Mouse (Mus musculus) testis, adult 2 months (tissue): ENCODE measurements around the gene Ncln. TPM values are rescaled to one million over a fixed set of nuclear protein-coding genes. Genes with fewer than 3 reads are reported as not detected.

Experiments
- H3K27ac ChIP-seq: fragments of 200-500 bp; 2 replicates; pipeline ENCODE4 v1.5.1; 2012; ENCODE audit warnings: low read depth, low read length; ENCODE audit not compliant: control insufficient read depth, insufficient read depth
- H3K27me3 ChIP-seq: fragments of 200-500 bp; 2 replicates; pipeline ENCODE4 v1.6.1; 2012; ENCODE audit warnings: mild to moderate bottlenecking, low read length, moderate library complexity; ENCODE audit not compliant: control insufficient read depth, insufficient read depth
- H3K36me3 ChIP-seq: fragments of 200-500 bp; 2 replicates; pipeline ENCODE4 v1.6.1; 2012; ENCODE audit warnings: mild to moderate bottlenecking, low read length; ENCODE audit not compliant: control insufficient read depth, insufficient read depth
- H3K4me1 ChIP-seq: fragments of 200-500 bp; 2 replicates; pipeline ENCODE4 v1.6.1; 2012; ENCODE audit warnings: low read length; ENCODE audit not compliant: control insufficient read depth, insufficient read depth
- H3K4me3 ChIP-seq: fragments of 200-500 bp; 2 replicates; pipeline ENCODE4 v1.5.1; 2012; ENCODE audit warnings: low read depth, mild to moderate bottlenecking, low read length, moderate library complexity, mixed read lengths; ENCODE audit not compliant: control insufficient read depth
- CTCF ChIP-seq: fragments of 200-500 bp; IDR thresholded peaks from 2 replicates; pipeline ENCODE4 v1.5.1; 2012; ENCODE audit warnings: low read depth, mild to moderate bottlenecking, inconsistent platforms, low read length, moderate library complexity; ENCODE audit not compliant: control insufficient read depth, insufficient read depth, insufficient replicate concordance
- POLR2A ChIP-seq: fragments of 200-500 bp; IDR thresholded peaks from 2 replicates; pipeline ENCODE4 v1.6.1; 2012; ENCODE audit warnings: low read depth, mild to moderate bottlenecking, inconsistent platforms, low read length, moderate library complexity; ENCODE audit not compliant: control insufficient read depth
- polyA plus RNA-seq: library from polyadenylated mRNA; depleted of rRNA; stranded (reverse); fragments of >200 nt; gene quantifications from 2 replicates; pipeline ENCODE4 v1.2.3, GENCODE M21; 2012

Ncln gene
- polyA plus RNA-seq, 1 experiment = 71.3 TPM

GRCm38 (mm10) chr10:81465265-81465645 lies 30.9 kb downstream of the Ncln start:
- no peaks in the 10 kb centered on the region for H3K27me3 ChIP-seq
- H3K36me3 ChIP-seq = no peaks in the 10 kb centered on the region
- TF ChIP-seq POLR2A (no peak), CTCF (no peak)
- H3K4me3 ChIP-seq = no peak overlapping the region
- no peak overlapping the region for H3K27ac ChIP-seq
- H3K4me1 ChIP-seq = peaks cover 30% of the 10 kb centered on the region

- TF ChIP-seq CTCF (no peak), POLR2A (no peak)
- no peaks in the 10 kb centered on the region for H3K36me3 ChIP-seq
- no peak overlapping the region for H3K27ac ChIP-seq
- H3K4me1 ChIP-seq = peaks cover 30% of the 10 kb centered on the region
- no peaks in the 10 kb centered on the region for H3K27me3 ChIP-seq
- H3K4me3 ChIP-seq = peak overlapping the region; percentile 79
Measured at GRCm38 (mm10) chr10:81464405-81465264, 31.6 kb downstream of the Ncln start.

- TF ChIP-seq POLR2A (no peak), CTCF (no peak)
- Histone ChIP-seq H3K27ac (no peak overlapping the region), H3K36me3 (no peaks in the 10 kb centered on the region), H3K27me3 (no peaks in the 10 kb centered on the region), H3K4me1 (peaks cover 34% of the 10 kb centered on the region), H3K4me3 (no peak overlapping the region)
Measured at GRCm38 (mm10) chr10:81463531-81463930, 32.7 kb downstream of the Ncln start.

- Histone ChIP-seq H3K27ac (no peak overlapping the region), H3K36me3 (no peaks in the 10 kb centered on the region), H3K4me3 (no peak overlapping the region), H3K4me1 (peaks cover 34% of the 10 kb centered on the region), H3K27me3 (no peaks in the 10 kb centered on the region)
- no peak for TF ChIP-seq CTCF
Measured at GRCm38 (mm10) chr10:81462917-81463316, 33.3 kb downstream of the Ncln start.

GRCm38 (mm10) chr10:81462415-81462804 lies 33.8 kb downstream of the Ncln start:
- H3K4me1 ChIP-seq = peaks cover 34% of the 10 kb centered on the region
- H3K4me3 ChIP-seq = no peak overlapping the region
- TF ChIP-seq CTCF = no peak
- TF ChIP-seq POLR2A = no peak
- H3K27me3 ChIP-seq = no peaks in the 10 kb centered on the region
- no peak overlapping the region for H3K27ac ChIP-seq
- H3K36me3 ChIP-seq = no peaks in the 10 kb centered on the region

- H3K4me3 ChIP-seq = no peak overlapping the region
- no peaks in the 10 kb centered on the region for H3K27me3 ChIP-seq
- no peak for TF ChIP-seq CTCF
- TF ChIP-seq POLR2A = no peak
- H3K27ac ChIP-seq = no peak overlapping the region
- no peaks in the 10 kb centered on the region for H3K36me3 ChIP-seq
- H3K4me1 ChIP-seq = peaks cover 34% of the 10 kb centered on the region
Measured at GRCm38 (mm10) chr10:81461673-81462414, 34.3 kb downstream of the Ncln start.

GRCm38 (mm10) chr10:81460951-81461350 lies 35.2 kb downstream of the Ncln start:
- peaks cover 34% of the 10 kb centered on the region for H3K4me1 ChIP-seq
- no peaks in the 10 kb centered on the region for H3K27me3 ChIP-seq
- TF ChIP-seq CTCF (no peak), POLR2A (no peak)
- H3K27ac ChIP-seq = no peak overlapping the region
- no peaks in the 10 kb centered on the region for H3K36me3 ChIP-seq
- no peak overlapping the region for H3K4me3 ChIP-seq
